Mouse (Mus musculus) CH12.LX (cell line): ENCODE results near the gene Afap1.

ENCODE experiments used
- RCOR1 ChIP-seq: conservative IDR thresholded peaks from 2 replicates; pipeline ENCODE4 v1.6.1; 2012; ENCODE audit warnings: low read depth, mild to moderate bottlenecking, inconsistent platforms, low read length, improper control_type of control experiment
- TCF12 ChIP-seq: IDR thresholded peaks from 2 replicates; pipeline ENCODE4 v1.6.1; 2014; ENCODE audit warnings: low read depth, mild to moderate bottlenecking, inconsistent platforms, low read length, improper control_type of control experiment
- USF2 ChIP-seq: conservative IDR thresholded peaks from 2 replicates; pipeline ENCODE4 v1.6.1; 2011; ENCODE audit warnings: low read depth, low read length, improper control_type of control experiment
- ZNF384 ChIP-seq: IDR thresholded peaks from 2 replicates; pipeline ENCODE4 v1.6.1; 2012; ENCODE audit warnings: low read depth, low read length, improper control_type of control experiment, inconsistent platforms

GRCm38 (mm10) chr5:35921595-35922254 lies 28.6 kb downstream of the Afap1 start:
- TF ChIP-seq ZNF384 (no peak), TCF12 (no peak), RCOR1 (no peak), USF2 (no peak)
